Mouse (Mus musculus) liver, embryonic 14.5 days (tissue): Measurements from ENCODE around the gene Wasf2.

Experiments
- CTCF ChIP-seq: IDR thresholded peaks from 2 replicates; pipeline ENCODE4 v1.5.1; 2016; ENCODE audit warnings: antibody characterized with exemption, low read depth, control low read depth
- EP300 ChIP-seq: IDR thresholded peaks from 2 replicates; pipeline ENCODE4 v1.6.1; 2016; ENCODE audit warnings: antibody characterized with exemption, low read depth

DNA sequence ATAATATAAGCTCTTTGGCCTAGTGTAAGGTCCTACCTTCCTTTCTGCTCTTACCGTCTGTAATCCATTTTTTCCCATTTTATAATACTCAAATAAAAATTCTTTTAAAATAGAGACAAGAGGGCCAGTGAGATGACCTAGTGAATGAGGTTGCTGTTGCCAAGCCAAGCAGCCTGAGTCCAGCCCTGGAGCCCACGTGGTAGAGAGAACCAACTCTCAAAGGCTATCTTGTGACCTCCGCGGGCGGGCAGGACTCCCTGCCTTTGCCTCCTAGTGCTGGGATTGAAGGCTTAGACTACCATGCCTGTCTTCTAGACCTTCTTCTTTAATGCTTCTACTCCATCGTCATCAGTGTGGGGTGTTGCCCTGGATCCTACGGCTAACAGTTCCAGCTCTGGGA lies 49.0 kb downstream of the Wasf2 start:
- TF ChIP-seq CTCF: no peak
- no peak for TF ChIP-seq EP300
